Mouse (Mus musculus) heart, postnatal 0 days (tissue): ENCODE measurements around the gene Mrm3.

Experiments used
- CTCF ChIP-seq: IDR thresholded peaks from 2 replicates; pipeline ENCODE4 v1.5.1; 2016; ENCODE audit warnings: antibody characterized with exemption, control low read depth, low read depth
- EP300 ChIP-seq: IDR thresholded peaks from 2 replicates; pipeline ENCODE4 v1.6.1; 2016; ENCODE audit warnings: antibody characterized with exemption, low read depth

GRCm38 (mm10) chr11:76242901-76243810, at the start of gene Mrm3, which contains the start of gene Glod4:
- TF ChIP-seq CTCF = no peak
- no peak for TF ChIP-seq EP300
